Mouse (Mus musculus) C2C12 (cell line): Measurements from ENCODE around the gene Evx2.

Experiments
- CEBPB ChIP-seq: IDR thresholded peaks from one replicate; pipeline ENCODE4 v1.6.1; 2011; ENCODE audit warnings: low read depth, mild to moderate bottlenecking, control low read depth, moderate library complexity
- CTCF ChIP-seq: IDR thresholded peaks from one replicate; pipeline ENCODE4 v1.5.1; 2011; ENCODE audit not compliant: control insufficient read depth, insufficient read depth, insufficient read length
- FOSL1 ChIP-seq: IDR thresholded peaks from one replicate; pipeline ENCODE4 v1.8.0; 2011; ENCODE audit warnings: mild to moderate bottlenecking, low read length; ENCODE audit not compliant: poor library complexity, insufficient read depth, severe bottlenecking
- MAX ChIP-seq: IDR thresholded peaks from one replicate; pipeline ENCODE4 v1.6.1; 2011; ENCODE audit warnings: mild to moderate bottlenecking, control low read depth
- MYOD1 ChIP-seq: IDR thresholded peaks from one replicate; pipeline ENCODE4 v1.6.1; 2011; ENCODE audit warnings: low read depth; ENCODE audit not compliant: control insufficient read depth, insufficient read length
- MYOG ChIP-seq: IDR thresholded peaks from one replicate; pipeline ENCODE4 v1.6.1; 2011; ENCODE audit not compliant: control insufficient read depth, insufficient read length; ENCODE audit errors: extremely low read depth
- USF1 ChIP-seq: IDR thresholded peaks from one replicate; pipeline ENCODE4 v1.6.1; 2011; ENCODE audit warnings: low read depth, mild to moderate bottlenecking, control low read depth, moderate library complexity

DNA sequence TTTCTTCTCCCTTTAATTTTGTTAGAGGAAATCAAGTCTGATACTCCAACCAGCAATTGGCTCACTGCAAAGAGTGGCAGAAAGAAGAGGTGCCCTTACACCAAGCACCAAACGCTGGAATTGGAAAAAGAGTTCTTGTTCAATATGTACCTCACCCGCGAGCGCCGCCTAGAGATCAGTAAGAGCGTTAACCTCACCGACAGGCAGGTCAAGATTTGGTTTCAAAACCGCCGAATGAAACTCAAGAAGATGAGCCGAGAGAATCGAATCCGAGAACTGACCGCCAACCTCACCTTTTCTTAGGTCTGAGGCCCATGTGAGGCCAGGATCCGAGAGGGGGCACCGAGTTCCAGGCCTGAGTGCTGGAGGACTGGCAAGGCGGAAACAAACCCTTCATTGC is 34.7 kb upstream of the Evx2 start:
- TF ChIP-seq USF1: no peak
- no peak for TF ChIP-seq CTCF
- TF ChIP-seq CEBPB: no peak
- TF ChIP-seq MAX: no peak
- TF ChIP-seq FOSL1: no peak
- no peak for TF ChIP-seq MYOD1
- no peak for TF ChIP-seq MYOG
